Mouse (Mus musculus): ENCODE measurements around the gene Izumo1r. TPM values are rescaled to one million over a fixed set of nuclear protein-coding genes. Genes with fewer than 3 reads are reported as not detected.

The Izumo1r gene
- total and polyA plus RNA-seq, 3 experiments = not detected

DNA sequence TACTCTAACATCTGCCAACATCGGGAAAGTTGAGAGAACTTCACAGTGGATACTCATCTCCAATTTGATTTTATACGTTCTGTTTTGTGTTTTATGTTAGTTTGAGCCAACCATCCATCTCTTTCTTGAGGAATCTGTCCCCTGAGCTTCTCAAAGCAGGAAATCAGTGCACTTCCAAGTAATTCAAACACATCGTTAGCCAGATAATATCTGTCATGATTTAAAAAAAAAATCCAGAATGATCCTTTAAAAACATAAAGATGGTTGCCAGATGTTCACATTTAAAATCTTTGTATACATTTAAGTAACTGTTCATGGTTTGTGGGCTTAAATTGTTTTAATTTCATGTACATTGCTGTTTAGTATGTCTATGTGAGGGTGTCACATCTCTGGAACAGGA lies 2.2 kb upstream of the Izumo1r start:
- Histone ChIP-seq H3K4me3 (replicated peaks in 1 of 3; ENCODE audit: low read depth in 2 of 3, low read length in 2 of 3, poor library complexity in 1 of 3) (no peak overlapping the region), H3K4me1 (ENCODE audit: control insufficient read depth in 1 of 2, insufficient read depth in 2 of 2) (peaks cover 1 to 29% of the 10 kb centered on the region in 2 experiments; a peak in 3 of 4 replicates), H3K27me3 (replicated peaks) (no peaks in the 10 kb centered on the region), H3K27ac (ENCODE audit: insufficient read depth, low read depth) (no peak overlapping the region), H3K4me2 (ENCODE audit: insufficient read depth, low read depth, poor library complexity, severe bottlenecking) (no peak overlapping the region), H3K9me3 (replicated peaks; ENCODE audit: low read length) (no peaks in the 10 kb centered on the region), H3K9ac (ENCODE audit: insufficient read depth, low read depth) (no peak overlapping the region), H3K79me2 (replicated peaks; ENCODE audit: control insufficient read depth, extremely low read depth, insufficient read depth, poor library complexity, severe bottlenecking) (no peaks in the 10 kb centered on the region), H3K36me3 (replicated peaks in 1 of 2; ENCODE audit: control insufficient read depth in 1 of 2, insufficient read depth in 1 of 2, low read length in 1 of 2) (no peaks in the 10 kb centered on the region)
- DNase-seq (ENCODE audit: extremely low read depth) = no peak
- in situ Hi-C loops (cut with MboI; ENCODE audit: low pct_ligation_motif_present, low pct_unique_long_range_greater_than_20kb, low sequenced_read_pairs) = no loop called here
- dilution Hi-C loops (cut with MboI; ENCODE audit: extremely low pct_ligation_motif_present, extremely low pct_unique_long_range_greater_than_20kb, low sequenced_read_pairs) = no loop called here
- no peak for TF ChIP-seq TCF12 (IDR thresholded peaks at IDR 0.05; ENCODE audit: low read depth, low read length)
- TF ChIP-seq CHD1 (IDR thresholded peaks at IDR 0.05; ENCODE audit: low read depth, low read length) = no peak
- no peak for TF ChIP-seq MYC (IDR thresholded peaks at IDR 0.05; ENCODE audit: low read depth, low read length)
- TF ChIP-seq USF1 (IDR thresholded peaks at IDR 0.05; ENCODE audit: low read depth, low read length) = no peak
- no peak for TF ChIP-seq CHD2 (IDR thresholded peaks at IDR 0.05; ENCODE audit: low read length)
- TF ChIP-seq E2F4 (IDR thresholded peaks at IDR 0.05; ENCODE audit: insufficient replicate concordance, low read depth, low read length) = no peak
- TF ChIP-seq USF2 (conservative IDR thresholded peaks at IDR 0.05; ENCODE audit: low read depth, low read length) = no peak
- TF ChIP-seq ELF1 (IDR thresholded peaks at IDR 0.05; ENCODE audit: low read depth, low read length) = no peak
- no peak for TF ChIP-seq IRF4 (IDR thresholded peaks at IDR 0.05; ENCODE audit: low read depth, low read length)
- TF ChIP-seq ZKSCAN1 (IDR thresholded peaks at IDR 0.05; ENCODE audit: borderline replicate concordance, low read depth, low read length) = no peak
- no peak for TF ChIP-seq RAD21 (IDR thresholded peaks at IDR 0.05; ENCODE audit: low read depth, low read length)
- no peak for TF ChIP-seq CTCF (conservative IDR thresholded peaks at IDR 0.05 in 1 of 2, IDR thresholded peaks at IDR 0.05 in 1 of 2; ENCODE audit: low read depth in 2 of 2, low read length in 2 of 2)
- no peak for TF ChIP-seq POLR2AphosphoS2 (IDR thresholded peaks at IDR 0.05; ENCODE audit: low read depth, low read length)
- TF ChIP-seq ZNF384 (IDR thresholded peaks at IDR 0.05; ENCODE audit: low read depth, low read length) = no peak
- TF ChIP-seq GABPA (IDR thresholded peaks at IDR 0.05; ENCODE audit: insufficient replicate concordance, low read depth, low read length) = no peak
- no peak for TF ChIP-seq KAT2A (IDR thresholded peaks at IDR 0.05; ENCODE audit: insufficient replicate concordance, low read length)
- no peak for TF ChIP-seq MAZ (IDR thresholded peaks at IDR 0.05; ENCODE audit: low read depth, low read length)
- no peak for TF ChIP-seq PAX5 (IDR thresholded peaks at IDR 0.05; ENCODE audit: low read length)
- TF ChIP-seq JUND (conservative IDR thresholded peaks at IDR 0.05; ENCODE audit: low read depth, low read length) = no peak

DNA sequence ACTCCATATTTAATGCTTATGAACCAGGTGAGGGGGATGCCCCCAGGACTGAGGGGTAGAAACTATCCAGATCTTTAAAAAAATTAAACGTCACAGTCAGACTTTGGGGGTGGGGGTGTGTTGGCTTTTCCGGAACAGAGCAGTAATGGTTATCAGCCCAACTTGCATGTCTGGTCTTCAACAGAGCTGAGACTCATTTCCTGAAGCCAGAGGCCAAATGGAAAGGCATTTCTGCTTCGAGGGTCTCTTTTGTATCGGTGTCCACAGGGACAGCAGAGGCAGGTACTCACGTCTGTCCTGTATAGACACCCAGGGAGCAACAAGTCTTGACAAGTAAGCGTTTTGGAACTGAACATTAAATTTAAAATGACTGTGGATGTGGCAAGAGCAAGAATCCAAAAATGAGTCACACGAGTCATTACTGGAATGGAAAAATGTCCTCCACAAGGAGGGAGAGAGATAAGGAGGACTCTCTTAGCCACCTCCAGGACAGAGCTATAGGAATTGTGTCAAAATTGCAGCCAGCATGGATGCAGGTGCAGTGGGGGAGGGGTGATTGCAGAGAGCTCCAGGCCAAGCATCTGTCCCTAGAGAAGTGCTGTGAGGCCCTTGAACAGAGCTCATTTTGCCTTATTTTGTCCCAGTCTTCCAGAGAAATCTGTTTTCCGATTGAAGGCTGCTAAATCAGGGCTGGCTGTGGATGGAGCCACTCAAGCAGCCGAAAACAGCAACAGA lies 1.2 kb upstream of the Izumo1r start:
- dilution Hi-C loops (cut with MboI; ENCODE audit: extremely low pct_ligation_motif_present, extremely low pct_unique_long_range_greater_than_20kb, low sequenced_read_pairs) = no loop called here
- Histone ChIP-seq H3K9ac (ENCODE audit: insufficient read depth, low read depth) (no peak overlapping the region), H3K27ac (ENCODE audit: insufficient read depth, low read depth) (no peak overlapping the region), H3K4me1 (ENCODE audit: control insufficient read depth in 1 of 2, insufficient read depth in 2 of 2) (peaks cover 0 to 19% of the 10 kb centered on the region in 2 experiments; a peak in 2 of 4 replicates), H3K79me2 (replicated peaks; ENCODE audit: control insufficient read depth, extremely low read depth, insufficient read depth, poor library complexity, severe bottlenecking) (no peaks in the 10 kb centered on the region), H3K27me3 (replicated peaks) (no peaks in the 10 kb centered on the region), H3K36me3 (replicated peaks in 1 of 2; ENCODE audit: control insufficient read depth in 1 of 2, insufficient read depth in 1 of 2, low read length in 1 of 2) (no peaks in the 10 kb centered on the region), H3K9me3 (replicated peaks; ENCODE audit: low read length) (no peaks in the 10 kb centered on the region), H3K4me2 (ENCODE audit: insufficient read depth, low read depth, poor library complexity, severe bottlenecking) (no peak overlapping the region), H3K4me3 (replicated peaks in 1 of 3; ENCODE audit: low read depth in 2 of 3, low read length in 2 of 3, poor library complexity in 1 of 3) (no peak overlapping the region)
- TF ChIP-seq POLR2A (IDR thresholded peaks at IDR 0.05; ENCODE audit: low read depth, low read length) (no peak), ETS1 (conservative IDR thresholded peaks at IDR 0.05; ENCODE audit: low read depth, low read length) (no peak), NELFE (IDR thresholded peaks at IDR 0.05; ENCODE audit: low read depth, low read length) (no peak), MAZ (IDR thresholded peaks at IDR 0.05; ENCODE audit: low read depth, low read length) (no peak), TBP (conservative IDR thresholded peaks at IDR 0.05; ENCODE audit: low read depth, low read length) (no peak), E2F4 (IDR thresholded peaks at IDR 0.05; ENCODE audit: insufficient replicate concordance, low read depth, low read length) (no peak), CHD1 (IDR thresholded peaks at IDR 0.05; ENCODE audit: low read depth, low read length) (no peak), USF1 (IDR thresholded peaks at IDR 0.05; ENCODE audit: low read depth, low read length) (no peak), JUND (conservative IDR thresholded peaks at IDR 0.05; ENCODE audit: low read depth, low read length) (no peak), USF2 (conservative IDR thresholded peaks at IDR 0.05; ENCODE audit: low read depth, low read length) (no peak), ELF1 (IDR thresholded peaks at IDR 0.05; ENCODE audit: low read depth, low read length) (no peak), MXI1 (IDR thresholded peaks at IDR 0.05; ENCODE audit: low read depth, low read length) (no peak), IRF4 (IDR thresholded peaks at IDR 0.05; ENCODE audit: low read depth, low read length) (no peak), ZNF384 (IDR thresholded peaks at IDR 0.05; ENCODE audit: low read depth, low read length) (no peak), MAX (IDR thresholded peaks at IDR 0.05; ENCODE audit: low read length) (no peak), MAFK (IDR thresholded peaks at IDR 0.05; ENCODE audit: insufficient replicate concordance, low read length) (no peak), TCF12 (IDR thresholded peaks at IDR 0.05; ENCODE audit: low read depth, low read length) (no peak), ZC3H11A (IDR thresholded peaks at IDR 0.05; ENCODE audit: low read depth, low read length) (no peak)
- in situ Hi-C loops (cut with MboI; ENCODE audit: low pct_ligation_motif_present, low pct_unique_long_range_greater_than_20kb, low sequenced_read_pairs) = no loop called here
- no peak for DNase-seq (ENCODE audit: extremely low read depth)
